Mouse (Mus musculus) layer of hippocampus, adult 18-20 months (tissue): ENCODE results near the gene Itga9. TPM values are rescaled to one million over a fixed set of nuclear protein-coding genes. Genes with fewer than 3 reads are reported as not detected.
A peak's percentile ranks its signal among the peaks of the same experiment; 100 is the strongest.

Experiments
- DNase-seq, 2 experiments: peaks; one replicate each; pipeline ENCODE4 v3.0.0; 2022; ENCODE audit warnings: low spot score in 2 of 2
- total RNA-seq, 2 experiments: library from RNA; stranded (reverse); gene quantifications; 2 replicates each; pipeline ENCODE4 v1.2.3; 2021

Itga9 gene
- total RNA-seq, 2 experiments from 2014 or later: 2.5 to 5.4 TPM

GRCm38 (mm10) chr9:118913048-118913447, 306.6 kb downstream of the Itga9 start:
- no peak for DNase-seq

- no peak for DNase-seq
Measured at GRCm38 (mm10) chr9:118913613-118914012, 307.1 kb downstream of the Itga9 start.

GRCm38 (mm10) chr9:118914589-118914988, 308.1 kb downstream of the Itga9 start:
- DNase-seq: no peak

GRCm38 (mm10) chr9:118915290-118915689, 308.8 kb downstream of the Itga9 start:
- DNase-seq: peak in 1 of 2 experiments; percentile 43

- DNase-seq: peak in 1 of 2 experiments; percentile 29
Measured at GRCm38 (mm10) chr9:118919672-118920186, 313.2 kb downstream of the Itga9 start.

GRCm38 (mm10) chr9:118920798-118921515, 314.5 kb downstream of the Itga9 start:
- DNase-seq: peak; percentile 52 to 87

- no peak for DNase-seq
Measured at GRCm38 (mm10) chr9:118921926-118922325, 315.4 kb downstream of the Itga9 start.

GRCm38 (mm10) chr9:118924554-118925085, 318.1 kb downstream of the Itga9 start:
- DNase-seq: no peak

- peak; percentile 93 to 98 for DNase-seq
Measured at GRCm38 (mm10) chr9:118925286-118926110, 319.0 kb downstream of the Itga9 start.

GRCm38 (mm10) chr9:118926111-118926650, 319.7 kb downstream of the Itga9 start, which contains the start of gene Ctdspl:
Gene Ctdspl, plus strand, starts transcription at chr9:118926453.
- DNase-seq: peak; percentile 64 to 71

- DNase-seq: peak; percentile 75 to 87
Measured at GRCm38 (mm10) chr9:118926688-118927321, 320.3 kb downstream of the Itga9 start.

- DNase-seq: peak; percentile 28 to 63
Measured at GRCm38 (mm10) chr9:118927501-118927900, 321.0 kb downstream of the Itga9 start.

GRCm38 (mm10) chr9:118928007-118928406, 321.5 kb downstream of the Itga9 start:
- no peak for DNase-seq

- no peak for DNase-seq
Measured at GRCm38 (mm10) chr9:118928656-118929055, 322.2 kb downstream of the Itga9 start.

GRCm38 (mm10) chr9:118930611-118931010, 324.1 kb downstream of the Itga9 start:
- DNase-seq: no peak

- DNase-seq: no peak
Measured at GRCm38 (mm10) chr9:118933800-118934199, 327.3 kb downstream of the Itga9 start.

GRCm38 (mm10) chr9:118934319-118934718, 327.8 kb downstream of the Itga9 start:
- DNase-seq: no peak

GRCm38 (mm10) chr9:118935098-118935497, 328.6 kb downstream of the Itga9 start:
- DNase-seq: no peak

GRCm38 (mm10) chr9:118936071-118936470, 329.6 kb downstream of the Itga9 start:
- DNase-seq: no peak

GRCm38 (mm10) chr9:118937515-118937914, 331.0 kb downstream of the Itga9 start:
- no peak for DNase-seq

GRCm38 (mm10) chr9:118939410-118939809, 332.9 kb downstream of the Itga9 start:
- no peak for DNase-seq
